In genomic region chr10:42101096-42101495, GRCm38 (mm10) we compare ENCODE assay signal across 19 mouse cellular contexts.
"Had no signal": no experiment of that assay in that cellular context is flagged by ENCODE, and none has a peak within 500 bp of the region (broad histone marks: within the 10 kb centered on the region; RNA-seq: fewer than 3 reads in every experiment).

No protein-coding gene starts in this region.

- H3K4me2 ChIP-seq: limb, embryonic 12.5 days; limb, embryonic 15.5 days; liver, embryonic 11.5 days; lung, embryonic 14.5 days; midbrain, embryonic 12.5 days; midbrain, embryonic 15.5 days; neural tube, embryonic 13.5 days; stomach, embryonic 15.5 days had no signal

- H3K27ac ChIP-seq: limb, embryonic 12.5 days; limb, embryonic 15.5 days; liver, embryonic 14.5 days; midbrain, embryonic 12.5 days; midbrain, embryonic 15.5 days; neural tube, embryonic 13.5 days; stomach, embryonic 15.5 days had no signal

- ATAC-seq: liver, postnatal 0 days; midbrain, embryonic 15.5 days had no signal

- DNase-seq: kidney, postnatal 14 days; kidney, postnatal 4 days; left cerebral cortex, postnatal 4 days; liver, postnatal 0 days; lung, embryonic 14.5 days; lung, postnatal 10 days; lung, postnatal 36 days; retina, postnatal 1 day; right cerebral cortex, postnatal 25 days; spleen, adult 18-20 months; thymus, postnatal 25 days had no signal

- H3K27me3 ChIP-seq: limb, embryonic 12.5 days; limb, embryonic 15.5 days; midbrain, embryonic 15.5 days; neural tube, embryonic 13.5 days; stomach, embryonic 15.5 days had no signal

- H3K9ac ChIP-seq: limb, embryonic 12.5 days; limb, embryonic 15.5 days; liver, embryonic 14.5 days; liver, postnatal 0 days; lung, embryonic 14.5 days; midbrain, embryonic 12.5 days; midbrain, embryonic 15.5 days; neural tube, embryonic 13.5 days; stomach, embryonic 15.5 days had no signal

- H3K4me1 ChIP-seq: limb, embryonic 15.5 days; midbrain, embryonic 12.5 days; midbrain, embryonic 15.5 days; neural tube, embryonic 13.5 days; stomach, embryonic 15.5 days had no signal

- H3K36me3 ChIP-seq: limb, embryonic 12.5 days; limb, embryonic 15.5 days; midbrain, embryonic 12.5 days; midbrain, embryonic 15.5 days; neural tube, embryonic 13.5 days; stomach, embryonic 15.5 days had no signal

- H3K9me3 ChIP-seq: limb, embryonic 15.5 days; midbrain, embryonic 12.5 days; midbrain, embryonic 15.5 days; neural tube, embryonic 13.5 days; stomach, embryonic 15.5 days had no signal

- H3K4me3 ChIP-seq: limb, embryonic 12.5 days; limb, embryonic 15.5 days; midbrain, embryonic 12.5 days; midbrain, embryonic 15.5 days; neural tube, embryonic 13.5 days; stomach, embryonic 15.5 days had no signal
